Mouse (Mus musculus): ENCODE data around the gene Aim2.

GRCm38 (mm10) chr1:173349946-173350345 lies 733 bp upstream of the Aim2 start:
- TF ChIP-seq EP300 (IDR thresholded peaks at IDR 0.05; ENCODE audit: low read depth) = no peak
- TF ChIP-seq CTCF (IDR thresholded peaks at IDR 0.05; ENCODE audit: low read depth) = no peak

Measured in liver, postnatal 0 days (tissue).